Mouse (Mus musculus): ENCODE measurements around the gene Acad11. TPM values are rescaled to one million over a fixed set of nuclear protein-coding genes. Genes with fewer than 3 reads are reported as not detected.

Acad11 gene
- polyA plus RNA-seq, 1 experiment from 2014 or later: 12.9 TPM

- ATAC-seq (replicated peaks; ENCODE audit: low FRiP score) (no peak), DNase-seq (ENCODE audit: low spot score) (no peak)
- WGBS: 78% methylated on average over 8 of the region's 8 CpGs
- no peaks in the 10 kb centered on the region for H3K27me3 ChIP-seq (replicated peaks; ENCODE audit: control insufficient read depth, insufficient read depth, low read length)
- no peaks in the 10 kb centered on the region for H3K36me3 ChIP-seq (ENCODE audit: control insufficient read depth, insufficient read depth, low read length)
- no peak overlapping the region for H3K4me2 ChIP-seq
- no peaks in the 10 kb centered on the region for H3K9me3 ChIP-seq (ENCODE audit: control insufficient read depth, low read length)
- H3K27ac ChIP-seq (ENCODE audit: low read depth, low read length): no peak overlapping the region
- no peak overlapping the region for H3K9ac ChIP-seq (ENCODE audit: low read depth, low read length)
- H3K4me3 ChIP-seq (ENCODE audit: low read depth, low read length): no peak overlapping the region
- no peaks in the 10 kb centered on the region for H3K4me1 ChIP-seq (replicated peaks; ENCODE audit: control insufficient read depth, insufficient read depth, low read length)
Measured at GRCm38 (mm10) chr9:104144314-104144996, 81.3 kb downstream of the Acad11 start.

GRCm38 (mm10) chr9:104146683-104147082, 83.5 kb downstream of the Acad11 start:
- Histone ChIP-seq H3K4me1 (replicated peaks; ENCODE audit: control insufficient read depth, insufficient read depth, low read length) (no peaks in the 10 kb centered on the region), H3K4me3 (ENCODE audit: low read depth, low read length) (no peak overlapping the region), H3K36me3 (ENCODE audit: control insufficient read depth, insufficient read depth, low read length) (peaks cover 3% of the 10 kb centered on the region; the same call in 1 of the 2 replicates), H3K27ac (ENCODE audit: low read depth, low read length) (no peak overlapping the region), H3K27me3 (replicated peaks; ENCODE audit: control insufficient read depth, insufficient read depth, low read length) (no peaks in the 10 kb centered on the region), H3K9ac (ENCODE audit: low read depth, low read length) (no peak overlapping the region), H3K4me2 (no peak overlapping the region), H3K9me3 (ENCODE audit: control insufficient read depth, low read length) (no peaks in the 10 kb centered on the region)
- WGBS: 74% methylated on average over 7 of the region's 7 CpGs
- DNase-seq (ENCODE audit: low spot score) (no peak), ATAC-seq (replicated peaks; ENCODE audit: low FRiP score) (no peak)

GRCm38 (mm10) chr9:104148969-104149368, 85.8 kb downstream of the Acad11 start:
- Histone ChIP-seq H3K36me3 (ENCODE audit: control insufficient read depth, insufficient read depth, low read length) (peaks cover 11% of the 10 kb centered on the region), H3K27ac (ENCODE audit: low read depth, low read length) (no peak overlapping the region)
- no peak for ATAC-seq (replicated peaks; ENCODE audit: low FRiP score)

GRCm38 (mm10) chr9:104152121-104152520, 88.9 kb downstream of the Acad11 start:
- no peaks in the 10 kb centered on the region for H3K9me3 ChIP-seq (ENCODE audit: control insufficient read depth, low read length)
- no peaks in the 10 kb centered on the region for H3K27me3 ChIP-seq (replicated peaks; ENCODE audit: control insufficient read depth, insufficient read depth, low read length)
- H3K9ac ChIP-seq (ENCODE audit: low read depth, low read length): no peak overlapping the region
- no peak for ATAC-seq (replicated peaks; ENCODE audit: low FRiP score)
- peaks cover 31% of the 10 kb centered on the region for H3K36me3 ChIP-seq (ENCODE audit: control insufficient read depth, insufficient read depth, low read length)
- H3K4me2 ChIP-seq: no peak overlapping the region
- DNase-seq (ENCODE audit: low spot score): no peak
- H3K27ac ChIP-seq (ENCODE audit: low read depth, low read length): no peak overlapping the region
- 94% methylated on average over 7 of the region's 7 CpGs for WGBS
- H3K4me3 ChIP-seq (ENCODE audit: low read depth, low read length): no peak overlapping the region
- no peaks in the 10 kb centered on the region for H3K4me1 ChIP-seq (replicated peaks; ENCODE audit: control insufficient read depth, insufficient read depth, low read length)

More at GRCm38 (mm10) chr9:104148969-104149368, 85.8 kb downstream of the Acad11 start:
- H3K9me3 ChIP-seq (ENCODE audit: control insufficient read depth, low read length): no peaks in the 10 kb centered on the region
- no peaks in the 10 kb centered on the region for H3K4me1 ChIP-seq (replicated peaks; ENCODE audit: control insufficient read depth, insufficient read depth, low read length)
- no peak overlapping the region for H3K9ac ChIP-seq (ENCODE audit: low read depth, low read length)
- no peak overlapping the region for H3K4me3 ChIP-seq (ENCODE audit: low read depth, low read length)
- no peaks in the 10 kb centered on the region for H3K27me3 ChIP-seq (replicated peaks; ENCODE audit: control insufficient read depth, insufficient read depth, low read length)
- whole genome bisulfite sequencing: 90% methylated on average over 7 of the region's 7 CpGs
- no peak overlapping the region for H3K4me2 ChIP-seq
- no peak for DNase-seq (ENCODE audit: low spot score)

GRCm38 (mm10) chr9:104155100-104155715, 92.0 kb downstream of the Acad11 start:
- WGBS: 95% methylated on average over 14 of the region's 14 CpGs

GRCm38 (mm10) chr9:104156506-104156905, 93.3 kb downstream of the Acad11 start:
- no peaks in the 10 kb centered on the region for H3K4me1 ChIP-seq (replicated peaks; ENCODE audit: control insufficient read depth, insufficient read depth, low read length)
- 92% methylated on average over 8 of the region's 8 CpGs for WGBS
- no peaks in the 10 kb centered on the region for H3K27me3 ChIP-seq (replicated peaks; ENCODE audit: control insufficient read depth, insufficient read depth, low read length)
- H3K36me3 ChIP-seq (ENCODE audit: control insufficient read depth, insufficient read depth, low read length): peaks cover 47% of the 10 kb centered on the region
- ATAC-seq (replicated peaks; ENCODE audit: low FRiP score): no peak
- no peak overlapping the region for H3K9ac ChIP-seq (ENCODE audit: low read depth, low read length)
- no peaks in the 10 kb centered on the region for H3K9me3 ChIP-seq (ENCODE audit: control insufficient read depth, low read length)
- H3K4me3 ChIP-seq (ENCODE audit: low read depth, low read length): no peak overlapping the region
- H3K27ac ChIP-seq (ENCODE audit: low read depth, low read length): no peak overlapping the region
- no peak overlapping the region for H3K4me2 ChIP-seq
- DNase-seq (ENCODE audit: low spot score): no peak

More at GRCm38 (mm10) chr9:104155100-104155715, 92.0 kb downstream of the Acad11 start:
- DNase-seq (ENCODE audit: low spot score) (no peak), ATAC-seq (replicated peaks; ENCODE audit: low FRiP score) (no peak)
- Histone ChIP-seq H3K9ac (ENCODE audit: low read depth, low read length) (no peak overlapping the region), H3K27me3 (replicated peaks; ENCODE audit: control insufficient read depth, insufficient read depth, low read length) (no peaks in the 10 kb centered on the region), H3K9me3 (ENCODE audit: control insufficient read depth, low read length) (no peaks in the 10 kb centered on the region), H3K36me3 (ENCODE audit: control insufficient read depth, insufficient read depth, low read length) (peaks cover 40% of the 10 kb centered on the region), H3K4me3 (ENCODE audit: low read depth, low read length) (no peak overlapping the region), H3K4me1 (replicated peaks; ENCODE audit: control insufficient read depth, insufficient read depth, low read length) (no peaks in the 10 kb centered on the region), H3K27ac (ENCODE audit: low read depth, low read length) (no peak overlapping the region), H3K4me2 (no peak overlapping the region)

- Histone ChIP-seq H3K27me3 (replicated peaks; ENCODE audit: control insufficient read depth, insufficient read depth, low read length) (no peaks in the 10 kb centered on the region), H3K36me3 (ENCODE audit: control insufficient read depth, insufficient read depth, low read length) (peaks cover 47% of the 10 kb centered on the region), H3K27ac (ENCODE audit: low read depth, low read length) (no peak overlapping the region), H3K9me3 (ENCODE audit: control insufficient read depth, low read length) (no peaks in the 10 kb centered on the region), H3K9ac (ENCODE audit: low read depth, low read length) (no peak overlapping the region), H3K4me2 (no peak overlapping the region), H3K4me3 (ENCODE audit: low read depth, low read length) (no peak overlapping the region), H3K4me1 (replicated peaks; ENCODE audit: control insufficient read depth, insufficient read depth, low read length) (no peaks in the 10 kb centered on the region)
- ATAC-seq (replicated peaks; ENCODE audit: low FRiP score) (no peak), DNase-seq (ENCODE audit: low spot score) (no peak)
- 93% methylated on average over 7 of the region's 7 CpGs for WGBS
Measured at GRCm38 (mm10) chr9:104157291-104157690, 94.1 kb downstream of the Acad11 start.

GRCm38 (mm10) chr9:104161117-104161516, 97.9 kb downstream of the Acad11 start:
- Histone ChIP-seq H3K4me1 (replicated peaks; ENCODE audit: control insufficient read depth, insufficient read depth, low read length) (no peaks in the 10 kb centered on the region), H3K27ac (ENCODE audit: low read depth, low read length) (no peak overlapping the region), H3K4me2 (no peak overlapping the region), H3K9me3 (ENCODE audit: control insufficient read depth, low read length) (no peaks in the 10 kb centered on the region), H3K36me3 (ENCODE audit: control insufficient read depth, insufficient read depth, low read length) (peaks cover 38% of the 10 kb centered on the region), H3K9ac (ENCODE audit: low read depth, low read length) (no peak overlapping the region), H3K27me3 (replicated peaks; ENCODE audit: control insufficient read depth, insufficient read depth, low read length) (no peaks in the 10 kb centered on the region), H3K4me3 (ENCODE audit: low read depth, low read length) (no peak overlapping the region)
- ATAC-seq (replicated peaks; ENCODE audit: low FRiP score) (0 out of 2 replicates have a peak, but pooled peaks have one; percentile 61), DNase-seq (ENCODE audit: low spot score) (no peak)
- 74% methylated on average over 7 of the region's 7 CpGs for WGBS

- peaks cover 35% of the 10 kb centered on the region for H3K36me3 ChIP-seq (ENCODE audit: control insufficient read depth, insufficient read depth, low read length)
- H3K27ac ChIP-seq (ENCODE audit: low read depth, low read length): no peak overlapping the region
- H3K9ac ChIP-seq (ENCODE audit: low read depth, low read length): no peak overlapping the region
- no peaks in the 10 kb centered on the region for H3K27me3 ChIP-seq (replicated peaks; ENCODE audit: control insufficient read depth, insufficient read depth, low read length)
- no peak overlapping the region for H3K4me3 ChIP-seq (ENCODE audit: low read depth, low read length)
- WGBS: 85% methylated on average over 5 of the region's 5 CpGs
- H3K4me2 ChIP-seq: no peak overlapping the region
- DNase-seq (ENCODE audit: low spot score) (no peak), ATAC-seq (replicated peaks; ENCODE audit: low FRiP score) (no peak)
- H3K9me3 ChIP-seq (ENCODE audit: control insufficient read depth, low read length): no peaks in the 10 kb centered on the region
- no peaks in the 10 kb centered on the region for H3K4me1 ChIP-seq (replicated peaks; ENCODE audit: control insufficient read depth, insufficient read depth, low read length)
Measured at GRCm38 (mm10) chr9:104164194-104164593, 101.0 kb downstream of the Acad11 start.

Data from liver, embryonic 11.5 days (tissue).